Mouse (Mus musculus): ENCODE data around the gene Prss45. TPM values are rescaled to one million over a fixed set of nuclear protein-coding genes. Genes with fewer than 3 reads are reported as not detected.

Gene Prss45
- polyA plus RNA-seq, 1 experiment from 2014 or later, result not detected

- Histone ChIP-seq H3K4me1 (no peaks in the 10 kb centered on the region), H3K27me3 (no peaks in the 10 kb centered on the region), H3K4me3 (no peak overlapping the region), H3K36me3 (ENCODE audit: poor library complexity, severe bottlenecking) (no peaks in the 10 kb centered on the region), H3K4me2 (no peak overlapping the region), H3K27ac (no peak overlapping the region), H3K9me3 (replicated peaks) (no peaks in the 10 kb centered on the region), H3K9ac (no peak overlapping the region)
- ATAC-seq, result no peak
- 62% methylated on average over 9 of the region's 9 CpGs for WGBS
These were observed 53.3 kb downstream of the Prss45 start for GRCm38 (mm10) chr9:110887388-110888303.

- Histone ChIP-seq H3K27me3 (no peaks in the 10 kb centered on the region), H3K4me3 (no peak overlapping the region), H3K9me3 (replicated peaks) (no peaks in the 10 kb centered on the region), H3K4me2 (no peak overlapping the region), H3K27ac (no peak overlapping the region), H3K36me3 (ENCODE audit: poor library complexity, severe bottlenecking) (no peaks in the 10 kb centered on the region), H3K9ac (no peak overlapping the region), H3K4me1 (no peaks in the 10 kb centered on the region)
- WGBS, result 90% methylated on average over 14 of the region's 14 CpGs
- ATAC-seq, result no peak
These were observed 54.5 kb downstream of the Prss45 start for GRCm38 (mm10) chr9:110888935-110889334.

- Histone ChIP-seq H3K4me3 (no peak overlapping the region), H3K4me2 (no peak overlapping the region), H3K9ac (no peak overlapping the region), H3K4me1 (no peaks in the 10 kb centered on the region), H3K27ac (no peak overlapping the region), H3K9me3 (replicated peaks) (no peaks in the 10 kb centered on the region), H3K36me3 (ENCODE audit: poor library complexity, severe bottlenecking) (no peaks in the 10 kb centered on the region), H3K27me3 (no peaks in the 10 kb centered on the region)
- no peak for ATAC-seq
- WGBS, result 13% methylated on average over 21 of the region's 21 CpGs
These were observed 55.8 kb downstream of the Prss45 start for GRCm38 (mm10) chr9:110890026-110890783.

Other genes with a start within 250 kb of the Prss45 start
- gene Nradd, start 210.1 kb upstream of the Prss45 start, polyA plus RNA-seq (2015; fragmentation: Nextera tagmentation; extraction: Ambion mirVana), result 30.0 and 31.5 TPM in 2 replicates
- 2.1 and 2.2 TPM in 2 replicates for gene Nbeal2, start 180.4 kb upstream of the Prss45 start, polyA plus RNA-seq (2015; fragmentation: Nextera tagmentation; extraction: Ambion mirVana)
- 146 and 152 TPM in 2 replicates for gene Ccdc12, start 178.1 kb upstream of the Prss45 start, polyA plus RNA-seq (2015; fragmentation: Nextera tagmentation; extraction: Ambion mirVana)
- 0.40 and 1.8 TPM in 2 replicates for gene Myl3, start 92.7 kb upstream of the Prss45 start, polyA plus RNA-seq (2015; fragmentation: Nextera tagmentation; extraction: Ambion mirVana)
- 5.5 and 5.9 TPM in 2 replicates for gene Pth1r, start 87.4 kb upstream of the Prss45 start, polyA plus RNA-seq (2015; fragmentation: Nextera tagmentation; extraction: Ambion mirVana)
- gene Prss42, start 36.4 kb upstream of the Prss45 start, polyA plus RNA-seq (2015; fragmentation: Nextera tagmentation; extraction: Ambion mirVana), result not detected in 2 replicates
- not detected in 2 replicates for gene Prss44, start 20.6 kb upstream of the Prss45 start, polyA plus RNA-seq (2015; fragmentation: Nextera tagmentation; extraction: Ambion mirVana)
- not detected in 2 replicates for gene Prss43, start 7.9 kb upstream of the Prss45 start, polyA plus RNA-seq (2015; fragmentation: Nextera tagmentation; extraction: Ambion mirVana)
- not detected in 2 replicates for gene Prss46, start 9.9 kb downstream of the Prss45 start, polyA plus RNA-seq (2015; fragmentation: Nextera tagmentation; extraction: Ambion mirVana)
- gene Prss50, start 23.4 kb downstream of the Prss45 start, polyA plus RNA-seq (2015; fragmentation: Nextera tagmentation; extraction: Ambion mirVana), result 0.11 and 0.15 TPM in 2 replicates
- gene Als2cl, start 45.3 kb downstream of the Prss45 start, polyA plus RNA-seq (2015; fragmentation: Nextera tagmentation; extraction: Ambion mirVana), result 0.62 and 0.90 TPM in 2 replicates
- gene Tmie, start 45.5 kb downstream of the Prss45 start, polyA plus RNA-seq (2015; fragmentation: Nextera tagmentation; extraction: Ambion mirVana), result 0.16 and 0.22 TPM in 2 replicates
- gene Fam240a, start 82.3 kb downstream of the Prss45 start, polyA plus RNA-seq (2015; fragmentation: Nextera tagmentation; extraction: Ambion mirVana), result not detected in 2 replicates
- not detected in 2 replicates for gene Tdgf1, start 111.6 kb downstream of the Prss45 start, polyA plus RNA-seq (2015; fragmentation: Nextera tagmentation; extraction: Ambion mirVana)
- gene Lrrc2, start 117.0 kb downstream of the Prss45 start, polyA plus RNA-seq (2015; fragmentation: Nextera tagmentation; extraction: Ambion mirVana), result 0.13 and 0.34 TPM in 2 replicates
- gene Rtp3, start 156.0 kb downstream of the Prss45 start, polyA plus RNA-seq (2015; fragmentation: Nextera tagmentation; extraction: Ambion mirVana), result not detected in 2 replicates
- 0.81 TPM in 1 of 2 replicates, not detected in the other for gene Ltf, start 184.7 kb downstream of the Prss45 start, polyA plus RNA-seq (2015; fragmentation: Nextera tagmentation; extraction: Ambion mirVana)
- gene Ccrl2, start 222.9 kb downstream of the Prss45 start, polyA plus RNA-seq (2015; fragmentation: Nextera tagmentation; extraction: Ambion mirVana), result 0.65 and 0.81 TPM in 2 replicates

Data from forebrain, embryonic 13.5 days (tissue).